Mouse (Mus musculus) G1E (cell line): ENCODE measurements around the gene A630001G21Rik.

Source experiments
- CTCF ChIP-seq: IDR thresholded peaks from 2 replicates; pipeline ENCODE4 v1.5.1; 2012; ENCODE audit warnings: low read depth, low read length, inconsistent platforms, mixed read lengths
- GATA1 ChIP-seq: IDR thresholded peaks from 2 replicates; pipeline ENCODE4 v1.6.1; 2012; ENCODE audit warnings: borderline replicate concordance, low read length, inconsistent platforms, mixed read lengths
- TAL1 ChIP-seq: conservative IDR thresholded peaks from 2 replicates; pipeline ENCODE4 v1.6.1; 2012; ENCODE audit warnings: low read depth, low read length, inconsistent platforms, mixed read lengths

- TF ChIP-seq CTCF: no peak
- TF ChIP-seq TAL1: no peak
- no peak for TF ChIP-seq GATA1
Observed at GRCm38 (mm10) chr1:85758969-85759293, 19.5 kb downstream of the A630001G21Rik start.
